Mouse (Mus musculus): ENCODE data around the gene Rps10.
"Not testable (repeated sequence)": the region's sequence is repeated elsewhere in the genome, so short reads cannot be mapped to it uniquely, and the experiment has no call there.

Rps10 gene

GRCm38 (mm10) chr17:27643101-27643500, 6.6 kb upstream of the Rps10 start:
- peak; percentile 77 for DNase-seq

GRCm38 (mm10) chr17:27642491-27643062, 6.1 kb upstream of the Rps10 start:
- DNase-seq = peak; percentile 99

- not testable (repeated sequence) for DNase-seq
These were observed 3.4 kb upstream of the Rps10 start for GRCm38 (mm10) chr17:27639851-27640250.

DNA sequence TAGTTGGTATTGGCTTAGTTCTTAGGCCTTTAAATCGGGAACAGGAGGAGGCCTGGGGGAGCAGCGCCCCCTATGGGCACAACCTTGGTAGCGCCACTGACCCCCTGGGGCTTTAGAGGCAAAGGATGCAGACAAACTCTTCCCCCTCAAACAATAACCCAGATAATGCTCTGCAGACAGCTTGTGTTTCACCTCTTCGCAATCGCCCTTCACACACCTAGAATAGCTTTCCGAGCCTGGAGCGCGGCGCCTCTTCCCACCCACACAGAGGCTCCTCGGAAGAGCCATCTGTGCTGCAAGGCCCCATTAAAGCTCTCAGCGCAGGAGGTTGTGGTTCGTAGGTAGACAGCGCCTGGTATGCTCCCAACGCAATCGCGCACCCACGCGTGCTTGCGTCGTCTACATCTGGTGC, 2.5 kb upstream of the Rps10 start:
- peak; percentile 77 for DNase-seq

- peak; percentile 76 for DNase-seq
These were observed 864 bp upstream of the Rps10 start for GRCm38 (mm10) chr17:27637333-27637732.

DNA sequence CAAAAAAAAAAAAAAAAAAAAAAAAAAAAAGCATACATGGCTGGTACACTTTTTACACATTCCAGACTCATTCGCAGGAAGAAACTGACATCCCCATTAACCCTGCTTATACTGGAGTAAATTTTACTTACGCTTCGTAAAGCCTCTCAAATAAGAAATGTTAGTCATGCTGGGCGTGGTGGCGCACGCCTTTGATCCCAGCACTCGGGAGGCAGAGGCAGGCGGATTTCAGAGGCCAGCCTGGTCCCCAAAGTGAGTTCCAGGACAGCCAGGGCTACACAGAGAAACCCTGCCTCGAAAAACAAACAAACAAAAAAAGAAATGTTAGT, 930 bp downstream of the Rps10 start:
- not testable (repeated sequence) for DNase-seq

DNA sequence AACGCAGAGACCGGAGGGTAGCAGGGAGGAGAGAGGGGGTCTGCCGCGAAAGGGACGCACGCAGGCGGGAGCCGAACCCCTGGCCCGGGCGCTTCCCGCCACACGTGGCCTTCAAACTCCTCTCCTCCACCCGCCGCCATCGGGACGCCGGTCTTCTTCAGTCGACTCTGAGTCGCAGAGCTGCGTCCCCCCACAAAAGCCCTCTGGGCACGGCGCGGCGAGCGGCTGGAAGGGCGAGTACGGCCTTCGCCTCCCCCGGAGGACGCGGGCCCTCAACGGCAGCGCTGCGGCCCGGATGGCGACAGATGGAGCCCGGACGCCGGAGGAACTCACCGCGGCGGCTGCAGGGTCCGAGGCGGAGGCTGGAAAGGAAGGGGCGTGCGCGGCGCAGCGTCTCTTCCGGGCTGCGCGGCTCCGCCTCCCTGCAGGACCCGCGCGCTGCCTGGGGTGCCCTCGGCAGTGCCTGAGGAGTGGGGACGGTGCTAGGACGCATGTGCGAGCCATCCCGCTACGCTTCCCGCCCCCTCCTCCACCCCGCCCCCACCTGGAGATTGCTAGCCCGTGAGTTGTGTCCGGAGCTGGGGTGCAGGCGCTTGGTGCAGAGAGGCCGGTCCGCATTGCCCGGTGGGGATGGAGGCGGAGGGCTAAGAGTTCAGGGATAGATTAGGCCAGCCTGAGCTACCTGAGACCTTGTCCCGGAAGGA, 1.4 kb downstream of the Rps10 start, which contains the start of gene RPS10-NUDT3:
Gene RPS10-NUDT3 (minus strand): TSS at position 352 of the 704 bp plus-strand sequence.
- DNase-seq = peak; percentile 92

DNA sequence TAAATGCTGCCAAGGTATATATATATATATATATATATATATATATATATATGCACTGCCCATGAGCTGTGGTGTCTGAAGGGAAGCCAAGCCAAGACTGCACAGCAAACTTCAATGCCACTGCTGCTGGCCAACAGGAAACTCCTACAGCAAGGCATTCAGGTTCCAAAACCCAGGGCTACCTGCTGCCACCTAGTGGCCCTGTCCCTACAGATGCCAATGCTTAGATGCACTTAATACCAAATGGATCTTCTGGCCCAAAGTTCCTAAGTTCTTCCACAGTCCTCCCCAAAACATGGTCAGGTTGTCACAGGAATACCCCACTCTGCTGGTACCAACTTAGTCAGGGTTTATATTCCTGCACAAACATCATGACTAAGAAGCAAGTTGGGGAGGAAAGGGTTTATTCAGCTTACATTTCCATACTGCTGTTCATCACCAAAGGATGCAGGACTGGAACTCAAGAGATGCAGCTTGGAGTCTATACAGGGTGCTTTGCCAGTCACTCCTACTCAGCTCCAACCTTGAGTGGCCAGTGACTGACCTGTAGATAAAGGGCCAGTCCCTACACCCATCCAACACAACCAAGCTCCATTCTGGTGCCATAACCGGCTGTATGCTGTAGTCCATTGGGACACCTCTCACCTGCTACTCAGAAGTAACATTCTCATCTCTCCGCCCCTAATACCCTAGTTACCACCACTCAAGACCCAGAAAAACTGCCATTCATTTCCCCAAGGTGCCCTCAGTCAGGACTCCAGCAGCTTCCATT, 7.0 kb downstream of the Rps10 start:
- DNase-seq = peak; percentile 79

- DNase-seq = no peak
These were observed 8.1 kb downstream of the Rps10 start for GRCm38 (mm10) chr17:27628376-27628775.

GRCm38 (mm10) chr17:27627451-27627850, 9.0 kb downstream of the Rps10 start:
- DNase-seq = no peak

- DNase-seq = no peak
These were observed 9.8 kb downstream of the Rps10 start for GRCm38 (mm10) chr17:27626681-27627080.

DNA sequence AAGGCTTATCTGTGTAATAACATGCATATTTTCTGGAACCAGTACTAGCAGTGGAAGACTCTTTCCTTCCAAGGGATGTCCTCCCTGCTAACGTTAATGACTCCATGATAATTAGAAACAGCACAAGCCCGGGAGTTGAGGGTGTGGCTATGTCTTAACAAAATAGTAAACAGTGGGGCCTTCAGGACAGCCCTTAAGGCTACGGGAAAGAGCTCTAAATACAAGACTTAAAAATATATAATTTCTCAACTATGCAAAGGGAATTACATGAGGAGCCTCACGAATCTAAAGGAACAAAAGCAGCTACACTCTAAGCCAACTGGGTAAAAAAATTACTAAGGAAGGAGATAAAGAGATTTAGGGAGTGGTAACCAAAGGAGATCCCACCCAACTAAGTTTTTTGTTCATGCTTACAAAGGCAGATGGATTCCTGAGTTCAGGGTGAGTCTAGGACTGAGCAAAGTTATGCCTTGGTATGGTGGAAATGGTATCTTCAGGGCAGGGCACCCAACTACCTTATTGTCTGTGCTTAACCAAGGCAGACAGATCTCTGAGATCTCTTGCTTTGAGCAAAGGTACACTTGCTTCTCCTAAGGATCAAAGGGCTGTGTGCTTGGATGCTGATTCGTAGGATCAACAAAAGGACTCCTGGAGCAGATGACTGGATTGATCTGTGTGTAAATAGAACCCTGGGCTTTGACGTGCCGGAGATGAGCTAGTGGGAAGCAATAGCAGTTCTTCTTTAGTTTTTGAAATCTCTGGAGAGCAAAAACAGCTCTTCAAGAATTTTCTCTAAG, 10.8 kb downstream of the Rps10 start:
- no peak for DNase-seq

DNA sequence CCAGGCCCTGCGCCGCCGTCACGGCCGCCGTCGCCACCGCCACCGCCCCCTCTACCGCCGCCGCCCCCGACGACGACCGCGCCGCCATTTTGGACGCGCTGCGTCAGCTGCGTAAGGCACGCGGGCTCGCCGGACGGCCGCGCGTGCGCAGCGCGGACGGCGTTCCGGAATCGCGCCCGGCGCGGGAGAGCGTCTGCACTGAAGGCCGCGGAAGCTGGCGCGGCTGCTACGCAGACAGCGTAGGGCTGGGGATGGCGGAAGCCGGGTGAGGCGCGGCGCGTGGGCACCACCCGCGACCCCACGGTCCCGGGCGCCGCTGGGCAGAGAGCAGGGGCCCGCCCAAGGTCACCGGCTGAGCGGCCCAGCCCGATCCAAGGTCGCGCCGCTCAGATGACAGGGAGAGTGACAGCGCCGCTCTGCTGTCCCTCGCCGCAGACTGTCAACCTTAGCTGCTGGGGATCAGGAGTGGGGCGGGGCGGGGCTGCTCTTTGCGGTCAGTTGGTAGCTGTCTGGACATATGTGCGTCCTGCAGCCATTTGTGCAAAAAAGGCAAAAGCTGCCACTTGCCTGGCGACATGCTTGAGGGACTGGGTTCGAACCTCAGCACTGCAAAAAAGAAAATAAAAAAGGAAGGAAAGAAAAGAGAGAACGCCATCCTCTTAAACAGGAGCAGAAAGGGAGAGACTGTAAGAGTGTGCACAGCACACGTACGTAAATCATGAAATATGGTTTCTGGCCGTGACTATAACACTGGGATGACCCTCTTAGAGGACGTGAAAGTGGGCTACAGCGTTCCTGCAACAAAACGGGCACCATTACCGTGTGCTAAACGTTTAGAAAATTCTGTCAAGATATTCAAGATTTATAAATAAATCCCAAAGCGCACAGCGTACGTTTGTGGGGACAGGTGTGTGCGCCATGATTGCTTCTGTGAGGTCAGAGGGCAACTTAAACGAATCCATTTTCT, 12.8 kb downstream of the Rps10 start, which contains the start of gene Nudt3:
Gene Nudt3 (minus strand): TSS at position 136 of the 967 bp plus-strand sequence.
- DNase-seq = peak; percentile 94

DNA sequence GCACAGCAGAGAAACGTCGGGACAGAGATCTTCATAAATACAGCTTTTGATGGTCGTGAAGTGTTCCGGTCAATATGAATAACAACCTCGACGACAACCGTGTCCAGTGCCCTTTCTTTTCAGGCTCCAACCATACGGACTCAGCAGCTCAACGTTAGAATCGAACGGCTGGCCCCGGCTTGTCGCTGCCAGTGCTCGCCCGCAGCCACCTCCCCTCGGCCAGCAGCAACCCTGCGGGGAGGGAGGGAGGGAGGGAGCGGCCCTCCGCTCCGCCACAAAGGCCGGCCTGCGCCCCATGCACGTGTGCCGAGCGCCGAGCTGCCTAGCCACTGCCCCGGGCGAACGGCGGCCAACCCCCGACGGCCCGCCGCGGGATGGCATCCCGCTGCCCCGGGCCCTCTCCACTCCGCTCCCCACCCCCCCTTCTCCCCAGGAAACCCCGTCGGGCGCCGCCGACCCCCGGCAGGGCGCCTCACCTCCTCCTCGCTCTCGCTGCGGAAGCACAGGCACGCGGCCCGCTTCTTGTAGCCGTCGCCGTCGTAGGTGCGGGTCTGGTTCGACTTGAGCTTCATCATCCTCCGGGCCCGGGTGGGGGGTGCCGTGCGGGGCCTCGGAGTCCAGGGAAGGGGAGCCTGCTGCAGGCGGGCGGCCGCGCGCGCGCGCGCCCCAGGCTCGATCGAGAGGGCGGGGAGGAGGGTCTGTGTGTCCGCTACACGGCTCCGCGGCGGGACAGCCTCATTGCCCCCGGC, 13.7 kb downstream of the Rps10 start:
- DNase-seq = peak; percentile 70

- DNase-seq = no peak
These were observed 14.6 kb downstream of the Rps10 start for GRCm38 (mm10) chr17:27621705-27622531.

DNA sequence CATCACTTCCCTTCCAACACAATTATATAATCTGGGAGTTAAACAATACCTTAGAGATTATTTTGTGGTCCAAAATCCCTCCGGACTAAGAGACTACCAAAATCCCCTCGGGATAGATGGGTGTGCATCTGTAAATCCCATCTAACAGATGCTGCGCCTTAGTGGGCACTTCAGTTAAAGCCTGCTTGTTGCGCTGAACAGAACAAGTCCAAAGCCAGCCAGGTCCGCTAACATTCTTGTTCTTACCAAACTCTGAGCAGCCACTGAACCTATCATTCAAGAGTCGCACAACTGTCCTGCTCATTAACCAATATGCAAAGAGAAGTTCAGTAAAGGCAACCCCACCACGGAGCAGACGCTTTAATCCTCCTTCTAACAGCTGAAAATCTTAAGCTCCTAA, 15.3 kb downstream of the Rps10 start:
- DNase-seq = no peak

DNA sequence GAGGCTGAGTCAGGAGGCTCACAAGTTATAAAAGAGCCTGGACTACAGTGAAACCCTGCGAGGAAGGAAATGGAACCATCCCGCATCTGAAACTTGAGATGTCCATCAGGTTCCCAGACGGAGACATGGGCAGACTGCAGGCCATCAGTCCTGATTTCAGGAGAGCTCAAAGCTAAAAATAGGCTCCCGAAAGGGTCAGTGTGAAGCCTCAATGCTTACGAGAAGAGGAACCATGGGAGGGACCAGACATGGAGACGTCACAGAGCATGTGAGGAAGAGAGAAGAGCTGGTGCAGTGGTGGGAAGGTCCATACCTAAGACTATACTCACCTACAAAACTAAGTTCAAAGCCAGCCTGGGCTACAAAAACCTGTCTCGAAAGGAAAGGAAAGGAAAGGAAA, 21.1 kb downstream of the Rps10 start:
- DNase-seq = no peak

- DNase-seq = peak; percentile 69
These were observed 23.5 kb downstream of the Rps10 start for GRCm38 (mm10) chr17:27613016-27613415.

GRCm38 (mm10) chr17:27611994-27612393, 24.5 kb downstream of the Rps10 start:
- no peak for DNase-seq

GRCm38 (mm10) chr17:27611519-27611884, 25.0 kb downstream of the Rps10 start:
- DNase-seq = no peak
